Mouse (Mus musculus) heart, embryonic 11.5 days (tissue): ENCODE measurements at regions not wholly inside any gene's neighbourhood (a gene's known extent, or its start where the extent isn't known, plus 50 kb on each side); places are given as distances from the start of the nearest gene placed in this dataset.
"Not testable (repeated sequence)": the region's sequence is repeated elsewhere in the genome, so short reads cannot be mapped to it uniquely, and the experiment has no call there.

Source experiments
- ATAC-seq: fragments of 200-750 bp; cut with Nextera tagmentation; replicated peaks from 2 replicates; pipeline ENCODE4 v1.8.0; 2017; ENCODE audit warnings: moderate library complexity; ENCODE audit not compliant: insufficient number of reproducible peaks, low FRiP score, low TSS enrichment
- H3K27ac ChIP-seq: fragments of 300-500 bp; sonication (generic); 2 replicates; pipeline ENCODE4 v1.5.1; 2014; ENCODE audit warnings: mild to moderate bottlenecking, low read depth, low read length
- H3K27me3 ChIP-seq: fragments of 300-500 bp; sonication (generic); 2 replicates; pipeline ENCODE4 v1.6.1; 2014; ENCODE audit warnings: mild to moderate bottlenecking, low read length, mixed read lengths; ENCODE audit not compliant: control insufficient read depth, insufficient read depth
- H3K36me3 ChIP-seq: fragments of 300-500 bp; sonication (generic); 2 replicates; pipeline ENCODE4 v1.6.1; 2014; ENCODE audit warnings: mild to moderate bottlenecking, low read length, moderate library complexity, mixed read lengths; ENCODE audit not compliant: control insufficient read depth, insufficient read depth
- H3K4me1 ChIP-seq: fragments of 300-500 bp; sonication (generic); 2 replicates; pipeline ENCODE4 v1.6.1; 2014; ENCODE audit warnings: low read length; ENCODE audit not compliant: control insufficient read depth, insufficient read depth
- H3K4me2 ChIP-seq: fragments of 300-500 bp; sonication (generic); 2 replicates; pipeline ENCODE4 v1.6.1; 2014; ENCODE audit warnings: mild to moderate bottlenecking, moderate library complexity
- H3K4me3 ChIP-seq: fragments of 300-500 bp; sonication (generic); 2 replicates; pipeline ENCODE4 v1.5.1; 2014; ENCODE audit warnings: low read depth, low read length
- H3K9ac ChIP-seq: fragments of 300-500 bp; sonication (generic); 2 replicates; pipeline ENCODE4 v1.6.1; 2014; ENCODE audit warnings: mild to moderate bottlenecking, low read depth, low read length, moderate library complexity
- H3K9me3 ChIP-seq: fragments of 300-500 bp; sonication (generic); replicated peaks from 2 replicates; pipeline ENCODE4 v1.6.1; 2016; ENCODE audit warnings: low read length; ENCODE audit not compliant: control insufficient read depth
- WGBS: fragments of 180-500 bp; shearing (Covaris S2); extraction: QIAGEN DNeasy Blood & Tissue Kit; methylation state at CpG from one replicate; pipeline ENCODE4 v1.1.7; 2014; ENCODE audit not compliant: insufficient replicate concordance; 5-methylcytosine and 5-hydroxymethylcytosine counted together

DNA sequence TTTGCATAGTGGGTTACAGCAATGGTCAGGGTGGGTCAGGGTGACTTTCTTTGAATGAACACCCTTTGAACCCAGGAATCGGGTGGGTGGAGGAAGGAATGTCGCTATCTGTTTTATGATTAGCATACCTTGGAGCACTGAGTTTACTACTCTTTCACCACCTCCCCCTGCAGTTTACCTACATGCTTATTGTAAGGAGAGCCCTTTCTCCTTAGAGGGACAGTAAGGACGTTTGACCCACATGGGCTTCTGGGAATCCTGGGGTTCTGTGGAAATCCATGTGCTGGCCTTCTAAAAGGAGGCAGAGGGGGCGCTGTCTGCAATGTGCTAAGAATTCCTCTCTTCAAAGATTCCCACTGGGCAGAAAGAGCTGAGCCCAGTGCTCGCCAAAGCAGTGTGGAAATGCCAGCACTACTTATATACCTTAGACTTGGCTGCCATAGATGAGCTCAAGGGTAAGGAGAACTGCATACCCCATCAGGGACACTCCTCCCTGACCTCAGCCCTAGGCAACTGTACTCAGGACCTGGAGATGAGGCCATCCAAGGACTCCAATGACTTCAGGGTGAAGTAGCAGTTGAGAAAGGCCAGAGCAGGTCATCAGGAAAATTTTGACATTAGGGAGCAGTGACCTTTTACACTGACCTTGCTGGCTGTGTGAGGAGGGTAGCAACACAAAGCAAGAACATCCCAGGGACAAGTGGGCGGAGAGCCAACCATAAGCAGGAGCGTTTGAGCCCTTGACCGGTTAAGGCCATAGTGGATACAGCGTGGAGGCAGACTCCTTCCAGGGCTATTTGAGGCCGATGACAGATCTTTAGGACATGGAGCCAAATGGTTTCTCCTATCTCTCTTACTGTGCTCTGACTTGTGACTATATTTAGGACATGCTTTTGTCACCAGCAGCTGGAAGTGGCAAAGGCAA lies 133.2 kb downstream of the Tcp10c start:
- Histone ChIP-seq H3K9me3 (no peaks in the 10 kb centered on the region), H3K4me1 (peaks cover 21% of the 10 kb centered on the region), H3K27me3 (no peaks in the 10 kb centered on the region), H3K4me3 (no peak overlapping the region), H3K36me3 (no peaks in the 10 kb centered on the region), H3K9ac (no peak overlapping the region), H3K4me2 (no peak overlapping the region), H3K27ac (peak overlapping the region; percentile 87)
- 45% methylated on average over 10 of the region's 10 CpGs for WGBS
- ATAC-seq: peak; percentile 85

DNA sequence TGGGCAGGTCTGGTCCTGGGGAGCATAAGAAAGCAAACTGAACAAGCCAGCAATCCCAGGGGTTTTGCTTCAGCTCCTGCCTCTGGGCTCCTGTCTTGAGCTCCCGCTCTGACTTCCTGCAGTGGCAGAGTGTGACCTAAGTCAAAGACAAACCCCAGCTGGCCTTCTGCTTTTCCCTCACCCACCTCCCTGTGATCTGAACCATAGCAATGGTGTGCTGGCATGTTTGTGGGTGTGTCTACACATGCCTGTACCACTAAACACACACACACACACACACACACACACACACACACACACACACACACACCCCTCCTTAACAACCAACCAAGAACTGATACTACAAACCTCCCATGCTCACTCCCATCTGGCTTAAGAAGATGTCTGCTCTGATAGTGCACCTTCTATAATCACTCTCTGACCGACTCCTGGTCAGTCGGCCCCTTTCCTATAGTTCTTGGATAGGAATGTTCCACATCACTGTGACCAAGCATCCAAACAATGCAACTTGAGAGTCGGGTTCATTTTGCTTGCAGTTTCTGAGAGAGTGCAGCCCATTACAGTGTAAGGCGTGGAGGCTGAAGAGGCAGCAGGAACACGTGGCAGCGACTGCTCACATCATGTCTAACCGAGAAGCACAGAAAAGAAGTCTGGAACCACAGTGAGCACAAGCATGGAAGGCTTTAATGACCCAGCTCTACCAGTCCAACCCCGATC lies 134.4 kb downstream of the Tcp10c start:
- no peaks in the 10 kb centered on the region for H3K27me3 ChIP-seq
- peak overlapping the region; percentile 87 for H3K27ac ChIP-seq
- WGBS: 53% methylated on average over 9 of the region's 9 CpGs
- H3K9ac ChIP-seq: 0 out of 2 replicates have a peak overlapping the region, but pooled peaks have one; percentile 16
- no peak overlapping the region for H3K4me2 ChIP-seq
- H3K36me3 ChIP-seq: no peaks in the 10 kb centered on the region
- no peak overlapping the region for H3K4me3 ChIP-seq
- H3K4me1 ChIP-seq: peaks cover 21% of the 10 kb centered on the region
- H3K9me3 ChIP-seq: no peaks in the 10 kb centered on the region
- ATAC-seq: no peak

DNA sequence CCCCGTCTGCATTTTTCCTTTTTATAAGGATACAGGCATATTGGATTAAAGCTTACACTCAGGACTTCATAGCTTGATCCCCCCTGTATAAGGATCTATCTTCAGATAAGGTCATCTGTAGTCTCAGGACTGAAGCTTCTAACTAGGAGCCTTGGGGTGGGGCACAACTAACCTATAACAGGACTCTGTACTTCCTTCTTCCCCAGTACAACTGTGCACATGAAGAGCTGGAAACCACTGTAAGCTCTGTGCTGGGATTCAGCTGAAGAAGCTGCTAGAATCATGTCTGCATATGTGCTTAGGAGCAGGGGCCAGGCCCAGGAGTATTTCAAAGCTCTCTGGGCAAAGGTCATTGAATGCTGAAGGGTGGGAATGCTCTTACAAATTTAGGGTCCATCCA lies 137.9 kb downstream of the Tcp10c start:
- H3K9me3 ChIP-seq, H3K9ac ChIP-seq, H3K4me2 ChIP-seq, H3K27me3 ChIP-seq, H3K36me3 ChIP-seq, H3K27ac ChIP-seq, H3K4me3 ChIP-seq, ATAC-seq: not testable (repeated sequence)
- peaks cover 20% of the 10 kb centered on the region for H3K4me1 ChIP-seq
- WGBS: 93% methylated on average over 1 of the region's 1 CpGs

DNA sequence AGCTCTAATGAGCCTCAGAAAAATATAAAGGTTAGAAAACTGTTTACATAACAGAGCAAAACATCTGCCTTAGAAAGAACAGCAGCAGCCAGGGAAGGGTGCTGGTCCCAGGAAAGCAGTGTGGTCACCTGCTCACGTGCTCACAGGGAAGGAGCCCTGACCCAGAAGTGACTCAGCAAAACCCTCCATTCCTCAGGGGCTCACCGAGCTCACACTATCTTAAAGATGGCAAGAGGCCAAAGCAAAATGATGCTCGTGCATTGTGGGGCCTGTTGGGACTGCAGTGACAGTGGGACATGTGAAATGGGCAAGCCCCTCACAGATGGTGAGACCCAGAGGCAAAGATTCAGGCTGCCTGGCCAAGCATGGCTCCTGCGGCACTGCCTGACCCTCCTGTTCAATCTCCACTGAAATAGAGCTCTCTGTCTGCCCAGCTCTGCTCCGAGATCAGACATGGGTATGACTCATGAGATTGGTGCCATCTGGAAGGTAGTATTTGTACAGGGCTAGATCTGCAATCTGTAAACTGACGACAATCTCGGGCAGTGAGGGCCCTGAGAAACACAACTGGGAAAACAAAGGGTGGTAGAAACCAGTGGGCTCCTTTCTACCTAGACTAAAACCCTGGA lies 138.4 kb downstream of the Tcp10c start:
- H3K36me3 ChIP-seq, H3K27ac ChIP-seq, H3K4me3 ChIP-seq, H3K9ac ChIP-seq, H3K4me2 ChIP-seq, ATAC-seq, H3K27me3 ChIP-seq, H3K9me3 ChIP-seq: not testable (repeated sequence)
- H3K4me1 ChIP-seq: peaks cover 15% of the 10 kb centered on the region
- WGBS: 22% methylated on average over 3 of the region's 7 CpGs

DNA sequence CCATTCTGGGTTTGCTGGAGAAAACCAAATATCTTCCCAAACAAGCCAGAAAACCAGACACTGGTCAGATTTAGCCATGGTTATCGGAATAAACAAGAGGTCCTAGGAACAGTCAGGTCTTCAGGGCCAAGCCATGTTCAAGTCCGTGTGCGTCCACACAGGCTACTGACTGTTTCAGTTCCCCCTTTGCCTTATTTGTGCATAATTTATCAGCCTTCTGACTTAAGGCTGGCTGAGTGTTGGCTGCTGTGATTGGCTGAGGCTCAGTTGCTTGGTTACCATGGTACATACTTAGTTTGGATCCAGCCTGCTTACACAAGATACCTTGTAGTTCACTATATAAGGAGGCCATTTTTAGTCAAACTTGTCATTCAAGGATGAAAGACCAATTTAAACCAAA lies 139.5 kb downstream of the Tcp10c start:
- H3K4me3 ChIP-seq, H3K9me3 ChIP-seq, H3K36me3 ChIP-seq, H3K27ac ChIP-seq, ATAC-seq, H3K27me3 ChIP-seq, H3K9ac ChIP-seq, H3K4me1 ChIP-seq, H3K4me2 ChIP-seq: not testable (repeated sequence)
- 89% methylated on average over 3 of the region's 3 CpGs for WGBS

DNA sequence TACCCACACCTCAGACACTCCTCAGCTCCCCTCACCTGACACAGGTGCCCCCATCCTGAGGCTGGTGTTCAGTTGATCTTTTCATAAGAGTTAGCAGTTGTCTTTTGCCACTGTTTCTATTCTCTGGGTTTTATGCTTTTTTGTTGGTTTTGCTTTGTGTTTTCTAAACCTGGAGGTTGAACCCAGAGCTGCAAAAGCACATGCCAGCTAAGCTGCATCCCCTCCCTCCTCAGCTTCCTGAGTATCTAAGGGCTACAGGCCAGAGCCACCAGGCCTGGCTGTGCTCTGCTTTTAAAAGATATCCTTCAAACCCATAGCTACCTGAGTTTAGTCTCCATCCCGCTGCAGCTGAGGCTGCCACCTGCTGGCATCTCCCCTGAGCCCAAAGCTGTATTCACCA lies 140.1 kb downstream of the Tcp10c start:
- WGBS: no CpG with 5 or more reads among the region's 1 CpGs
- H3K36me3 ChIP-seq, H3K4me3 ChIP-seq, H3K27me3 ChIP-seq, H3K9me3 ChIP-seq, H3K4me2 ChIP-seq, H3K4me1 ChIP-seq, H3K9ac ChIP-seq, H3K27ac ChIP-seq, ATAC-seq: not testable (repeated sequence)

DNA sequence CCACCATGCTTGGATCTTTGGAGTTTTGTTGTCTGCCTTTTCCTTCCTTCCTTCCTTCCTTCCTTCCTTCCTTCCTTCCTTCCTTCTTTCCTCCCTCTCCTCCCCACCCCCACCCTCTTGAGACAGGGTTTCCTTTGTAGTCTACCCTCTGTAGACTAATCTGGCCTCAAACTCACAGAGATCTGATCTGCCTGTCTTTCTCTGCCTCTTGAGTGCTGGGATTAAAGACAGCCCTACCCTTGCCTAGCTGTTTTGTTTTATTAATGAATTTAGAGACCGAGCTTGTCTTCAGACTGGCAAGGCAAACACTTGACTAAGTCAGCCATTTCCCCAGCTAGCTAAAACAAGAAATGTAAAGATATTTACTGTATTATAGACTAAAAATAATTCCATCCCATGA lies 150.0 kb downstream of the Tcp10c start:
- not testable (repeated sequence) for H3K4me1 ChIP-seq, H3K4me3 ChIP-seq, H3K36me3 ChIP-seq, ATAC-seq, H3K27me3 ChIP-seq, H3K9me3 ChIP-seq, H3K9ac ChIP-seq, H3K27ac ChIP-seq, H3K4me2 ChIP-seq
- WGBS: 84% methylated on average over 1 of the region's 1 CpGs

DNA sequence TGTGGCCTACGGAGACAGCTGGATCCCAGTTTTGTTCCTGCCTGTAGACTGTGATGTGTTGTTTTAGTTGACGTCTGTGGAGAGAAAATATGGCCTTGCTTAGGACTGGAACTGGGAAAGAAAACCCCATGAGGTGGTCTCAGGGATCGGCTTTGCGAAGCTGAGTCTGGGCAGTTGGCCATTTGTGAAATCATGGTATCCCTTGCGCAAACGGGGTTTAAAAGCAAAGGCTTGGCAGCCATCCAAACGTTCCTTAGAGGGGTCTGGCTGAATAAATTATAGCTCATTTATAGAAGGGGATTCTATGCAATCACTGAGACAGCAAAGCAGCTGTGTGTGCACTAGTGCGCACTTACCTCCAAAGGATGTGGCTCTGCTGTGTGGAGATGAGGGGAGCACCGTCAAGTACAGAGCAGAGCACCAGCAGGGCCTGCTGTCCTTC lies 150.5 kb downstream of the Tcp10c start:
- H3K36me3 ChIP-seq, H3K4me2 ChIP-seq, H3K27me3 ChIP-seq, ATAC-seq, H3K27ac ChIP-seq, H3K9me3 ChIP-seq, H3K9ac ChIP-seq, H3K4me1 ChIP-seq, H3K4me3 ChIP-seq: not testable (repeated sequence)
- WGBS: 67% methylated on average over 7 of the region's 9 CpGs
